Mouse (Mus musculus): ENCODE results near the gene Mark3.

GRCm38 (mm10) chr12:111653434-111653833, 79.1 kb downstream of the Mark3 start:
- no peak for TF ChIP-seq GATA1 (IDR thresholded peaks at IDR 0.05; ENCODE audit: borderline replicate concordance, low read length)
- TF ChIP-seq FLI1 (IDR thresholded peaks at IDR 0.05; ENCODE audit: low read length) = no peak

All from megakaryocyte, embryonic 14.5 days (primary cell).